Comparison of ENCODE assay signal across 10 mouse cellular contexts in the genomic region with DNA sequence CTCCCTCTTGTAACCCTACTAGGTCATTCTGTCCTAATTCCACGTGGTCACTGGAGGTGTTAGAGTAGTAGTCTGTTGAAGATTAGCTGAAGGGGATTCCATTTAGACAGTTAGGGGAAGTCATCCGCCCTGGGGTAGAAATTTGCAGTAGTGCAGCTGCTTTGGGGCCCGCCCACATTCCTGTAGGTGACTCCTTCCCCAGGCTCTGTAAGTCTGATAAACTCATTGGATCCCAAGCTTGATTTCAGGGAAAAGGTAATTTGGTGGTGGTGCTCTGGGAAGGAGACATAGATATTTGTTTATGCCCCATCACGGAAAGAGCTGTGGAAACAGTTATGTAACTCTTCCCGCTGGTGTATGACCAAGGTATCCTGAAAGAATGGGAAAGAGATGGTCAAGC. TPM values are rescaled to one million over a fixed set of nuclear protein-coding genes. Genes with fewer than 3 reads are reported as not detected.
DNase-seq lines count a peak whose midpoint lies in the region; ATAC-seq lines count a peak whose summit lies in the region.
"Had no signal": no experiment of that assay in that cellular context is flagged by ENCODE, and none has a peak within 500 bp of the region (broad histone marks: within the 10 kb centered on the region; RNA-seq: fewer than 3 reads in every experiment).

No protein-coding gene starts in this region.

- intact Hi-C loops in left cerebral cortex, postnatal 14 days (cut with DNase I), result no loop called here

- H3K4me1 ChIP-seq in kidney, embryonic 14.5 days (ENCODE audit: control insufficient read depth, insufficient read depth, low read length), result peaks cover 8% of the 10 kb centered on the region
- peaks cover 29% of the 10 kb centered on the region for H3K4me1 ChIP-seq in embryonic facial prominence, embryonic 10.5 days
- H3K4me1 ChIP-seq in limb, embryonic 11.5 days (ENCODE audit: control insufficient read depth, insufficient read depth, low read length), result peaks cover 4% of the 10 kb centered on the region

- peaks cover 6% of the 10 kb centered on the region; the same call in 1 of the 2 replicates for H3K9me3 ChIP-seq in kidney, embryonic 14.5 days (ENCODE audit: control insufficient read depth, low read length)
- H3K9me3 ChIP-seq in embryonic facial prominence, embryonic 10.5 days, result peaks cover 6% of the 10 kb centered on the region; the same call in 1 of the 2 replicates
- H3K9me3 ChIP-seq in limb, embryonic 11.5 days (ENCODE audit: control insufficient read depth, low read length), result no peaks in the 10 kb centered on the region

- H3K9ac ChIP-seq in kidney, embryonic 14.5 days (ENCODE audit: low read depth, low read length), result no peak overlapping the region; the same call in 1 of the 2 replicates
- no peak overlapping the region; the same call in 1 of the 2 replicates for H3K9ac ChIP-seq in limb, embryonic 11.5 days (ENCODE audit: low read length)

- no peak for DNase-seq in kidney, postnatal 36 days
- peak; percentile 64 for DNase-seq in Muller cell, postnatal 12 days (ENCODE audit: inconsistent ontology term)
- peak; percentile 24 for DNase-seq in embryonic facial prominence, embryonic 10.5 days (ENCODE audit: low spot score)
- DNase-seq in limb, embryonic 11.5 days (ENCODE audit: low spot score), result no peak
- no peak for DNase-seq in left cerebral cortex, postnatal 14 days (ENCODE audit: low spot score in 2 of 2)
- no peak for DNase-seq in gastrocnemius, adult 8-10 months (ENCODE audit: low spot score in 2 of 2)
- DNase-seq in cerebellum, adult 11 months, result no peak
- DNase-seq: thymus, postnatal 14 days had no signal

- no peaks in the 10 kb centered on the region for H3K36me3 ChIP-seq in kidney, embryonic 14.5 days (ENCODE audit: control insufficient read depth, insufficient read depth, low read length)
- H3K36me3 ChIP-seq in embryonic facial prominence, embryonic 10.5 days (replicated peaks), result peaks cover 9% of the 10 kb centered on the region
- H3K36me3 ChIP-seq in limb, embryonic 11.5 days (ENCODE audit: control insufficient read depth, insufficient read depth, low read length), result no peaks in the 10 kb centered on the region

- H3K4me3 ChIP-seq in kidney, embryonic 14.5 days (ENCODE audit: low read length), result peak overlapping the region; percentile 83; the same call in 1 of the 2 replicates
- H3K4me3 ChIP-seq in embryonic facial prominence, embryonic 10.5 days, result 0 out of 2 replicates have a peak overlapping the region, but pooled peaks have one; percentile 81
- H3K4me3 ChIP-seq in limb, embryonic 11.5 days (ENCODE audit: low read depth, low read length), result no peak overlapping the region

- 46% methylated on average over 5 of the region's 5 CpGs for WGBS in kidney, embryonic 14.5 days
- WGBS in embryonic facial prominence, embryonic 10.5 days, result 47% methylated on average over 5 of the region's 5 CpGs
- 49% methylated on average over 5 of the region's 5 CpGs for WGBS in limb, embryonic 11.5 days

- peak; percentile 26; the same call in 1 of the 2 replicates for ATAC-seq in kidney, embryonic 14.5 days (ENCODE audit: low FRiP score, low TSS enrichment)
- ATAC-seq in limb, embryonic 11.5 days (ENCODE audit: insufficient number of reproducible peaks, low FRiP score, low TSS enrichment, low read depth), result no peak

- H3K27me3 ChIP-seq in kidney, embryonic 14.5 days (ENCODE audit: control insufficient read depth, insufficient read depth, low read length), result no peaks in the 10 kb centered on the region
- no peaks in the 10 kb centered on the region for H3K27me3 ChIP-seq in embryonic facial prominence, embryonic 10.5 days (replicated peaks; ENCODE audit: low read depth, poor library complexity, severe bottlenecking)
- H3K27me3 ChIP-seq in limb, embryonic 11.5 days (ENCODE audit: control insufficient read depth, insufficient read depth, low read length), result no peaks in the 10 kb centered on the region

- peak overlapping the region; percentile 97; the same call in 1 of the 2 replicates for H3K27ac ChIP-seq in kidney, embryonic 14.5 days (ENCODE audit: low read depth, low read length)
- H3K27ac ChIP-seq in embryonic facial prominence, embryonic 10.5 days (replicated peaks), result peak overlapping the region; percentile 97
- no peak overlapping the region for H3K27ac ChIP-seq in limb, embryonic 11.5 days (replicated peaks; ENCODE audit: low read depth, low read length)

- H3K4me2 ChIP-seq in kidney, embryonic 14.5 days (replicated peaks; ENCODE audit: low read depth, low read length), result peak overlapping the region; percentile 68
- peak overlapping the region; percentile 71 for H3K4me2 ChIP-seq in limb, embryonic 11.5 days (ENCODE audit: low read depth, severe bottlenecking)

RNA-seq across cellular contexts. Expression of a gene that starts 0.5 kb away (rescaled TPM):
- polyA plus RNA-seq in kidney, embryonic 14.5 days (2014; fragmentation: Nextera tagmentation; extraction: Ambion mirVana), result 53.4 and 92.8 TPM in 2 replicates
- 62.7 and 70.3 TPM in 2 replicates for polyA plus RNA-seq in embryonic facial prominence, embryonic 10.5 days (2016; fragmentation: Nextera tagmentation; extraction: Ambion mirVana)
- 64.2 and 68.8 TPM in 2 replicates for polyA plus RNA-seq in limb, embryonic 11.5 days (2014; fragmentation: Nextera tagmentation; extraction: Ambion mirVana)
- 10 to 100 TPM; 48.0 to 51.9 TPM for total RNA-seq in left cerebral cortex, postnatal 14 days (2021)
- 10 to 100 TPM in 3 of 4 experiments, 1 to 10 TPM in 1; 9.1 to 14.1 (median 11.4) TPM for total RNA-seq in gastrocnemius, adult 8-10 months (2022)
- total RNA-seq: MEL had no signal

Comparison
In these comparisons a context has a peak if more than half of its experiments do, and no peak if none do; other contexts are left out.
1. DNase-seq: peak in Muller cell, postnatal 12 days (single experiment) and embryonic facial prominence, embryonic 10.5 days (single experiment); none in kidney, postnatal 36 days (0 of 2), limb, embryonic 11.5 days (single experiment), left cerebral cortex, postnatal 14 days (0 of 2), gastrocnemius, adult 8-10 months (0 of 2) and cerebellum, adult 11 months (single experiment).